Mouse (Mus musculus) CH12.LX (cell line): ENCODE data around the gene Acp7. TPM values are rescaled to one million over a fixed set of nuclear protein-coding genes. Genes with fewer than 3 reads are reported as not detected.

Experiments
- DNase-seq: peaks from one replicate; pipeline ENCODE4 v3.0.0-alpha.2; 2013; ENCODE audit errors: extremely low read depth
- H3K27ac ChIP-seq: 2 replicates; pipeline ENCODE4 v1.5.1; 2012; ENCODE audit warnings: low read depth, mild to moderate bottlenecking, control low read depth, moderate library complexity; ENCODE audit not compliant: insufficient read depth
- H3K27me3 ChIP-seq: replicated peaks from 2 replicates; pipeline ENCODE3; 2012; ENCODE audit warnings: inconsistent platforms
- H3K36me3 ChIP-seq, 2 experiments: replicated peaks in 1 of 2; 2 replicates each; pipeline versions ENCODE3 to v1.6.1; 2012; ENCODE audit warnings: inconsistent platforms in 1 of 2, low read length in 1 of 2, mild to moderate bottlenecking in 1 of 2, mixed read lengths in 1 of 2, moderate library complexity in 1 of 2; ENCODE audit not compliant: control insufficient read depth in 1 of 2, insufficient read depth in 1 of 2
- H3K4me1 ChIP-seq, 2 experiments: 2 replicates each; pipeline ENCODE4 v1.6.1; 2012; ENCODE audit warnings: inconsistent platforms in 1 of 2, moderate library complexity in 1 of 2; ENCODE audit not compliant: insufficient read depth in 2 of 2, control insufficient read depth in 1 of 2
- H3K4me2 ChIP-seq: 2 replicates; pipeline ENCODE4 v1.6.1; 2012; ENCODE audit warnings: low read depth, mild to moderate bottlenecking, control low read depth; ENCODE audit not compliant: poor library complexity, insufficient read depth, severe bottlenecking
- H3K4me3 ChIP-seq, 3 experiments: fragments of 150-350 bp in 1 of 3; sonication (generic) in 1 of 3; replicated peaks in 1 of 3; 2 replicates each; pipeline versions ENCODE3 to v1.5.1; 2011 to 2012; ENCODE audit warnings: low read depth in 2 of 3, low read length in 2 of 3, mild to moderate bottlenecking in 2 of 3, moderate library complexity in 2 of 3, control low read depth in 1 of 3, improper control_type of control experiment in 1 of 3, inconsistent platforms in 1 of 3, mixed read lengths in 1 of 3; ENCODE audit not compliant: poor library complexity in 1 of 3
- H3K79me2 ChIP-seq: replicated peaks from 2 replicates; pipeline ENCODE4 v1.6.1; 2012; ENCODE audit warnings: mild to moderate bottlenecking, moderate library complexity; ENCODE audit not compliant: control insufficient read depth, poor library complexity, insufficient read depth, severe bottlenecking; ENCODE audit errors: extremely low read depth
- H3K9ac ChIP-seq: 2 replicates; pipeline ENCODE4 v1.6.1; 2012; ENCODE audit warnings: low read depth, mild to moderate bottlenecking, control low read depth, moderate library complexity; ENCODE audit not compliant: insufficient read depth
- H3K9me3 ChIP-seq: replicated peaks from 2 replicates; pipeline ENCODE3; 2012; ENCODE audit warnings: low read length, inconsistent platforms, mixed read lengths
- BHLHE40 ChIP-seq: IDR thresholded peaks from 2 replicates; pipeline ENCODE4 v1.6.1; 2011; ENCODE audit warnings: mild to moderate bottlenecking, low read depth, low read length, improper control_type of control experiment
- CHD1 ChIP-seq: IDR thresholded peaks from 2 replicates; pipeline ENCODE4 v1.6.1; 2012; ENCODE audit warnings: low read depth, low read length, improper control_type of control experiment, inconsistent platforms
- CHD2 ChIP-seq: IDR thresholded peaks from 2 replicates; pipeline ENCODE4 v1.6.1; 2011; ENCODE audit warnings: low read length, improper control_type of control experiment
- CTCF ChIP-seq, 2 experiments: IDR thresholded peaks in 1 of 2; conservative IDR thresholded peaks in 1 of 2; 2 replicates each; pipeline ENCODE4 v1.5.1; 2011 to 2012; ENCODE audit warnings: low read depth in 2 of 2, low read length in 2 of 2, improper control_type of control experiment in 1 of 2, inconsistent platforms in 1 of 2, mild to moderate bottlenecking in 1 of 2, moderate library complexity in 1 of 2
- E2F4 ChIP-seq: IDR thresholded peaks from 2 replicates; pipeline ENCODE4 v1.6.1; 2011; ENCODE audit warnings: low read depth, low read length, improper control_type of control experiment; ENCODE audit not compliant: insufficient replicate concordance
- ELF1 ChIP-seq: IDR thresholded peaks from 2 replicates; pipeline ENCODE4 v1.6.1; 2014; ENCODE audit warnings: low read depth, mild to moderate bottlenecking, inconsistent platforms, low read length, improper control_type of control experiment
- ETS1 ChIP-seq: conservative IDR thresholded peaks from 2 replicates; pipeline ENCODE4 v1.6.1; 2012; ENCODE audit warnings: low read depth, mild to moderate bottlenecking, inconsistent platforms, low read length, improper control_type of control experiment, moderate library complexity
- MAFK ChIP-seq: IDR thresholded peaks from 2 replicates; pipeline ENCODE4 v1.6.1; 2011; ENCODE audit warnings: low read length, improper control_type of control experiment; ENCODE audit not compliant: insufficient replicate concordance
- MAZ ChIP-seq: IDR thresholded peaks from 2 replicates; pipeline ENCODE4 v1.6.1; 2012; ENCODE audit warnings: low read depth, mild to moderate bottlenecking, inconsistent platforms, low read length, improper control_type of control experiment, moderate library complexity
- MXI1 ChIP-seq: IDR thresholded peaks from 2 replicates; pipeline ENCODE4 v1.6.1; 2011; ENCODE audit warnings: mild to moderate bottlenecking, low read depth, low read length, improper control_type of control experiment
- MYC ChIP-seq: IDR thresholded peaks from 2 replicates; pipeline ENCODE4 v1.6.1; 2011; ENCODE audit warnings: low read depth, mild to moderate bottlenecking, improper control_type of control experiment, low read length
- NELFE ChIP-seq: IDR thresholded peaks from 2 replicates; pipeline ENCODE4 v1.6.1; 2011; ENCODE audit warnings: low read depth, low read length, improper control_type of control experiment
- RAD21 ChIP-seq: IDR thresholded peaks from 2 replicates; pipeline ENCODE4 v1.6.1; 2011; ENCODE audit warnings: low read depth, mild to moderate bottlenecking, low read length, improper control_type of control experiment, moderate library complexity
- SIN3A ChIP-seq: IDR thresholded peaks from 2 replicates; pipeline ENCODE4 v1.6.1; 2012; ENCODE audit warnings: low read length, improper control_type of control experiment, inconsistent platforms
- SMC3 ChIP-seq: IDR thresholded peaks from 2 replicates; pipeline ENCODE4 v1.6.1; 2011; ENCODE audit warnings: low read depth, low read length, improper control_type of control experiment
- UBTF ChIP-seq: IDR thresholded peaks from 2 replicates; pipeline ENCODE4 v1.6.1; 2012; ENCODE audit warnings: low read depth, mild to moderate bottlenecking, inconsistent platforms, low read length, improper control_type of control experiment, moderate library complexity
- ZC3H11A ChIP-seq: IDR thresholded peaks from 2 replicates; pipeline ENCODE4 v1.6.1; 2012; ENCODE audit warnings: low read depth, mild to moderate bottlenecking, inconsistent platforms, low read length, improper control_type of control experiment
- ZKSCAN1 ChIP-seq: IDR thresholded peaks from 2 replicates; pipeline ENCODE4 v1.6.1; 2012; ENCODE audit warnings: low read depth, inconsistent platforms, low read length, improper control_type of control experiment, borderline replicate concordance
- dilution Hi-C: fragments of 300-500 bp; cut with MboI; formaldehyde crosslinking; loops from 2 replicates; pipeline ENCODE4 v1.14.3; 2020; ENCODE audit warnings: low sequenced_read_pairs; ENCODE audit not compliant: extremely low pct_unique_long_range_greater_than_20kb, extremely low pct_ligation_motif_present
- in situ Hi-C: fragments of 300-500 bp; cut with MboI; formaldehyde crosslinking; loops from 3 replicates; pipeline ENCODE4 v1.14.3; 2019; ENCODE audit warnings: low sequenced_read_pairs, low pct_ligation_motif_present, low pct_unique_long_range_greater_than_20kb, mixed read lengths
- polyA plus RNA-seq: library from polyadenylated mRNA; unstranded; fragments of >175 nt; gene quantifications from 2 replicates; pipeline ENCODE4 v1.2.1, GENCODE M21; 2012; ENCODE audit warnings: low read depth; ENCODE audit not compliant: insufficient read length
- total RNA-seq, 2 experiments: library from RNA; depleted of rRNA; stranded (reverse); fragments of 300-350 nt in 1 of 2; fragments of >200 nt in 1 of 2; gene quantifications; 2 replicates each; pipeline ENCODE4 v1.2.3; 2012 to 2014

Gene Acp7
- total and polyA plus RNA-seq, 3 experiments: not detected

DNA sequence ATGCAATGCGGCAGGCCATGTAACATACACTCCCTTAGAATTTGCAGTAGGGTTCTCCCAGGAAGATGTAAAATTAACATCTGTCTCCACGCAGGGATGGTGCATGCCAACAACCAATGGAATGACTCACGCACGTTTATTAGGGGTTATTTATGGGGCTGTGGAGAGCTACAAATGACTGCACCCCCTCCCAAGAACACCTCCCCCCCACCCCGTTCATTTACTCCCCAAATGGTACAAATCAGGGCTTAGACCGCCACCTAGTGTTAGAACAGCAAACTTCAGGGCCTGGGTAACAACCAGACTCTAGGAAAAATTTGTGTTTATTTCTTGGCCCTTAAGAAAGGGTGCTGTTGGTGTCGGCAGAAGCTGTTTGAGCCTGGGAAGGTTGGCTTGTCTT is 29.5 kb downstream of the Acp7 start:
- Histone ChIP-seq H3K27ac (no peak overlapping the region), H3K79me2 (peaks cover 8% of the 10 kb centered on the region), H3K9ac (no peak overlapping the region), H3K4me3 (no peak overlapping the region), H3K4me1 (peaks cover 6 to 30% of the 10 kb centered on the region in 2 experiments), H3K36me3 (no peaks in the 10 kb centered on the region), H3K27me3 (no peaks in the 10 kb centered on the region), H3K4me2 (no peak overlapping the region; the same call in 1 of the 2 replicates), H3K9me3 (no peaks in the 10 kb centered on the region)
- TF ChIP-seq SIN3A (no peak), CHD1 (no peak), UBTF (no peak), ZKSCAN1 (no peak), SMC3 (peak; percentile 72), MAZ (peak; percentile 73; the same call in 1 of the 2 replicates), MAFK (no peak), ELF1 (no peak), NELFE (no peak), RAD21 (peak; percentile 77), MYC (no peak), CTCF (conservative IDR thresholded peaks at IDR 0.05 in 1 of 2, IDR thresholded peaks at IDR 0.05 in 1 of 2; ENCODE audit: low read depth in 2 of 2, low read length in 2 of 2) (peak; percentile 56 to 86), ZC3H11A (peak; percentile 43), MXI1 (no peak), ETS1 (no peak)
- dilution Hi-C loops: no loop called here
- in situ Hi-C loops: no loop called here
- DNase-seq: peak; percentile 59

DNA sequence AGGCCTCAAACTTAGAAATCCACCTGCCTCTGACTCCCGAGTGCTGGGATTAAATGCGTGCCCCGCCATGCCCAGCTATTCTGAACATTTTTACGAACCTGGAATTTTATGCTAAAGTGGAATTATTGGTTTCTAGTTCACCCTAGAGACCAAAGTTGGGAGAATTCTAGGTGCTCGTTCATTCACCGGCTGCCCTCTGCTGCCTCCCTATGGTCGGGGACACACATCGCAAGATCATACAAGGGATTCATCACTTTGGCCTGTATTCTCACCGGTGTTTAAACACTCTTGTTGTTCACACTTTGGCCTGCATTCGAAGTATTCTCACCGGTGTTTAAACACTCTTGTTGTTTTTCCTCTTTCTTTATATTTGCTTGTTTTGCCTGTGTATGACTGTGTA is 30.1 kb downstream of the Acp7 start:
- H3K4me1 ChIP-seq: peaks cover 12 to 36% of the 10 kb centered on the region in 2 experiments

More for the DNA sequence above, 30.1 kb downstream of the Acp7 start:
- in situ Hi-C loops: no loop called here
- Histone ChIP-seq H3K36me3 (peaks cover 0 to 1% of the 10 kb centered on the region in 2 experiments), H3K79me2 (peaks cover 14% of the 10 kb centered on the region), H3K9ac (no peak overlapping the region), H3K27ac (no peak overlapping the region), H3K4me3 (no peak overlapping the region), H3K4me2 (no peak overlapping the region), H3K27me3 (no peaks in the 10 kb centered on the region), H3K9me3 (no peaks in the 10 kb centered on the region)
- dilution Hi-C loops: no loop called here
- peak; percentile 75 for DNase-seq
- TF ChIP-seq RAD21 (peak; percentile 95), SMC3 (peak; percentile 92), NELFE (peak; percentile 20; the same call in 1 of the 2 replicates), CHD2 (no peak), CTCF (conservative IDR thresholded peaks at IDR 0.05 in 1 of 2, IDR thresholded peaks at IDR 0.05 in 1 of 2; ENCODE audit: low read depth in 2 of 2, low read length in 2 of 2) (peak; percentile 53 to 97; a peak in 3 of 4 replicates), ZC3H11A (peak; percentile 81), BHLHE40 (no peak), E2F4 (no peak)
